ENCODE assay signal across 8 mouse cellular contexts in genomic region chr4:109201582-109202424, GRCm38 (mm10). TPM values are rescaled to one million over a fixed set of nuclear protein-coding genes. Genes with fewer than 3 reads are reported as not detected.
DNase-seq lines count a peak whose midpoint lies in the region; ATAC-seq and TF ChIP-seq lines count a peak whose summit lies in the region.

TSS of gene Osbpl9 (minus strand) at chr4:109202272.

- no peaks in the 10 kb centered on the region for H3K9me3 ChIP-seq in ES-E14 (ENCODE audit: control insufficient read depth, insufficient read depth, low read depth, low read length)
- no peaks in the 10 kb centered on the region for H3K9me3 ChIP-seq in forebrain, embryonic 15.5 days

- peak; percentile 96 for DNase-seq in ES-E14 (ENCODE audit: low read depth, low spot score)
- DNase-seq in cerebellum, adult 11-12 months, result peak; percentile 96
- peak; percentile 93 for DNase-seq in heart, postnatal 25 days (ENCODE audit: low spot score)
- peak; percentile 95 to 99 for DNase-seq in layer of hippocampus, adult 18-20 months (ENCODE audit: low spot score in 2 of 2)
- DNase-seq in lung, adult 2 months, result peak; percentile 99
- peak; percentile 97 for DNase-seq in thymus, adult 18-20 months

- H3K4me1 ChIP-seq in ES-E14 (ENCODE audit: control insufficient read depth in 2 of 2, insufficient read depth in 2 of 2, low read length in 2 of 2, poor library complexity in 1 of 2), result no peaks in the 10 kb centered on the region
- H3K4me1 ChIP-seq in forebrain, embryonic 15.5 days, result peaks cover 25% of the 10 kb centered on the region
- H3K4me1 ChIP-seq in lung, adult 2 months (ENCODE audit: control insufficient read depth, insufficient read depth, low read length), result peaks cover 9% of the 10 kb centered on the region

- TF ChIP-seq CTCF in lung, adult 2 months (IDR thresholded peaks at IDR 0.05; ENCODE audit: insufficient read depth, low read length), result no peak

- peak within 1 kb of the TSS; percentile 84 for H3K9ac ChIP-seq in ES-E14 (ENCODE audit: insufficient read depth, low read depth, low read length, poor library complexity, severe bottlenecking)
- H3K9ac ChIP-seq in forebrain, embryonic 15.5 days (replicated peaks), result peak within 1 kb of the TSS; percentile 75

- no peaks in the 10 kb centered on the region for H3K36me3 ChIP-seq in ES-E14 (ENCODE audit: control insufficient read depth, insufficient read depth, low read length, poor library complexity, severe bottlenecking)
- H3K36me3 ChIP-seq in forebrain, embryonic 15.5 days, result no peaks in the 10 kb centered on the region

- intact Hi-C loops in heart, postnatal 25 days (cut with DNase I), result loop anchor here (5.0 kb wide), 1 partner anchor 80 kb away; the partner anchor contains the start of gene Eps15

- ATAC-seq in forebrain, embryonic 15.5 days (replicated peaks), result peak; percentile 98
- ATAC-seq in neutrophil, adult 5-6 weeks (ENCODE audit: extremely low read depth, insufficient number of reproducible peaks, low FRiP score, poor library complexity, severe bottlenecking), result peak; percentile 97

- no peaks in the 10 kb centered on the region for H3K27me3 ChIP-seq in forebrain, embryonic 15.5 days

- TF ChIP-seq POLR2A in lung, adult 2 months (IDR thresholded peaks at IDR 0.05; ENCODE audit: borderline replicate concordance, extremely low read depth, low read depth, low read length), result peak; percentile 92; the same call in 1 of the 2 replicates

- H3K27ac ChIP-seq in ES-E14 (ENCODE audit: insufficient read depth, low read depth, low read length, poor library complexity, severe bottlenecking), result peak within 1 kb of the TSS; percentile 69
- peak within 1 kb of the TSS; percentile 97 for H3K27ac ChIP-seq in forebrain, embryonic 15.5 days (replicated peaks)

- peak within 1 kb of the TSS; percentile 89 to 100 for H3K4me3 ChIP-seq in ES-E14 (ENCODE audit: insufficient read depth in 1 of 2, low read depth in 1 of 2, low read length in 2 of 2, poor library complexity in 1 of 2, severe bottlenecking in 1 of 2)
- H3K4me3 ChIP-seq in forebrain, embryonic 15.5 days, result peak within 1 kb of the TSS; percentile 79
- peak within 1 kb of the TSS; percentile 84 for H3K4me3 ChIP-seq in lung, adult 2 months (replicated peaks; ENCODE audit: extremely low read depth, low read depth, low read length)

- in situ Hi-C loops in ES-E14 (cut with MboI; ENCODE audit: low sequenced_read_pairs in 2 of 2, unreplicated experiment in 2 of 2), result no loop called here

- peak within 1 kb of the TSS; percentile 80 for H3K4me2 ChIP-seq in forebrain, embryonic 15.5 days (replicated peaks)

- WGBS in forebrain, embryonic 15.5 days, result under 1% methylated on average over 59 of the region's 59 CpGs
- under 1% methylated on average over 59 of the region's 59 CpGs for WGBS in lung, adult 2 months

TF ChIP-seq in ES-E14, 5 proteins besides CTCF, POLR2A, EP300 and RAD21:
- TF ChIP-seq ZNF384 (IDR thresholded peaks at IDR 0.05; ENCODE audit: low read depth, low read length) (no peak), MAFK (IDR thresholded peaks at IDR 0.05; ENCODE audit: insufficient read depth, low read depth, low read length) (no peak), HCFC1 (IDR thresholded peaks at IDR 0.05; ENCODE audit: borderline replicate concordance, insufficient read depth, low read length) (peak; percentile 44; the same call in 1 of the 2 replicates), ZC3H11A (IDR thresholded peaks at IDR 0.05; ENCODE audit: borderline replicate concordance, low read depth, low read length) (no peak), CHD2 (IDR thresholded peaks at IDR 0.05; ENCODE audit: low read depth, low read length) (peak; percentile 41; the same call in 1 of the 2 replicates)

RNA-seq across cellular contexts. Expression of gene Osbpl9, which starts in this region (rescaled TPM):
- total RNA-seq in ES-E14 (2012; rRNA removed), result 35.6 and 39.5 TPM in 2 replicates
- polyA plus RNA-seq in forebrain, embryonic 15.5 days (2015; fragmentation: Nextera tagmentation; extraction: Ambion mirVana), result 76.7 and 78.5 TPM in 2 replicates
- 100 to 1,000 TPM; 104 to 105 TPM for total RNA-seq in heart, postnatal 25 days (2021)
- total RNA-seq in layer of hippocampus, adult 18-20 months (2021), result 10 to 100 TPM; 48.3 to 54.0 TPM
- 117 and 167 TPM in 2 replicates for polyA plus RNA-seq in lung, adult 2 months (2012; rRNA removed)
- 328 and 343 TPM in 2 replicates for total RNA-seq in neutrophil, adult 5-6 weeks (2017)

Comparison
In these comparisons a context has a peak if more than half of its experiments do, and no peak if none do; other contexts are left out.
1. Peak in every context shown above with its lines: DNase-seq, ATAC-seq, H3K4me3 ChIP-seq and H3K27ac ChIP-seq.